Mouse (Mus musculus) intestine, postnatal 0 days (tissue): ENCODE measurements around the gene Pax5. TPM values are rescaled to one million over a fixed set of nuclear protein-coding genes. Genes with fewer than 3 reads are reported as not detected.
A peak's percentile ranks its signal among the peaks of the same experiment; 100 is the strongest.

Experiments used
- ATAC-seq: fragments of 200-750 bp; cut with Nextera tagmentation; 2 replicates; pipeline ENCODE4 v1.8.0; 2017; ENCODE audit warnings: mild to moderate bottlenecking, moderate TSS enrichment, moderate library complexity
- H3K27ac ChIP-seq: fragments of 300-500 bp; sonication (generic); 2 replicates; pipeline ENCODE4 v1.5.1; 2014; ENCODE audit warnings: mild to moderate bottlenecking, low read depth, low read length, moderate library complexity
- H3K27me3 ChIP-seq: fragments of 300-500 bp; sonication (generic); replicated peaks from 2 replicates; pipeline ENCODE4 v1.6.1; 2014; ENCODE audit warnings: low read length, mixed read lengths; ENCODE audit not compliant: control insufficient read depth, insufficient read depth
- H3K36me3 ChIP-seq: fragments of 300-500 bp; sonication (generic); 2 replicates; pipeline ENCODE4 v1.6.1; 2014; ENCODE audit warnings: mild to moderate bottlenecking, moderate library complexity; ENCODE audit not compliant: control insufficient read depth, insufficient read depth
- H3K4me1 ChIP-seq: fragments of 300-500 bp; sonication (generic); replicated peaks from 2 replicates; pipeline ENCODE4 v1.6.1; 2014; ENCODE audit warnings: antibody characterized with exemption, low read length, mixed read lengths; ENCODE audit not compliant: control insufficient read depth, insufficient read depth
- H3K4me2 ChIP-seq: fragments of 300-500 bp; sonication (generic); replicated peaks from 2 replicates; pipeline ENCODE4 v1.6.1; 2014; ENCODE audit warnings: low read depth, mild to moderate bottlenecking, moderate library complexity
- H3K4me3 ChIP-seq: fragments of 300-500 bp; sonication (generic); 2 replicates; pipeline ENCODE4 v1.5.1; 2014; ENCODE audit warnings: low read depth, low read length
- H3K9ac ChIP-seq: fragments of 300-500 bp; sonication (generic); 2 replicates; pipeline ENCODE4 v1.6.1; 2014; ENCODE audit warnings: mild to moderate bottlenecking, low read depth, low read length
- H3K9me3 ChIP-seq: fragments of 300-500 bp; sonication (generic); 2 replicates; pipeline ENCODE4 v1.6.1; 2016; ENCODE audit warnings: mixed run types; ENCODE audit not compliant: control insufficient read depth
- CTCF ChIP-seq: sonication (generic); IDR thresholded peaks from 2 replicates; pipeline ENCODE4 v1.5.1; 2016; ENCODE audit warnings: low read depth, mild to moderate bottlenecking, control low read depth, antibody characterized with exemption, moderate library complexity
- WGBS: fragments of 180-500 bp; shearing (Covaris S2); extraction: QIAGEN DNeasy Blood & Tissue Kit; methylation state at CpG from one replicate; pipeline ENCODE4 v1.1.7; 2014; 5-methylcytosine and 5-hydroxymethylcytosine counted together
- polyA plus RNA-seq: library from polyadenylated mRNA; unstranded; fragments of >200 nt; fragmentation: Nextera tagmentation; extraction: Ambion mirVana; gene quantifications from 2 replicates; pipeline ENCODE4 v1.2.1, GENCODE M21; 2015

Gene Pax5
- polyA plus RNA-seq, 1 experiment from 2014 or later = 0.01 TPM

DNA sequence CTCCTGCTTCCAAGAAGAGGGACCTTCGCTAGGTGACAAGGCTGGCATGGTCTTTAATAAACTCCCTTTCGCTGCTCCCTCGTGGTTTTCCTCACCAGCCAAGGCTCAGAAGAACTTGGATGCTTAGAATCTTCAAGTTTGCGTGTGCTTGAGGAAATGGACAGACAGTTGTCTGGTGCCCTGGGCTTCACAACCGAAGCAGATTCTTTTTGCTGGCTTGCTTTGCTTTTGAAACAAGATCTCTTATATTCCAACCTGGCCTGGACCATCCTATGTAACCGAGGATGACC lies 45.6 kb downstream of the Pax5 start:
- Histone ChIP-seq H3K9ac (no peak overlapping the region), H3K4me1 (0 out of 2 replicates have a peak, but pooled peaks cover 2% of the 10 kb centered on the region), H3K9me3 (no peaks in the 10 kb centered on the region), H3K27me3 (peaks cover 30% of the 10 kb centered on the region), H3K27ac (no peak overlapping the region), H3K4me3 (peak overlapping the region; percentile 47), H3K4me2 (peak overlapping the region; percentile 78), H3K36me3 (no peaks in the 10 kb centered on the region)
- no peak for TF ChIP-seq CTCF
- 44% methylated on average over 6 of the region's 6 CpGs for WGBS
- no peak for ATAC-seq

DNA sequence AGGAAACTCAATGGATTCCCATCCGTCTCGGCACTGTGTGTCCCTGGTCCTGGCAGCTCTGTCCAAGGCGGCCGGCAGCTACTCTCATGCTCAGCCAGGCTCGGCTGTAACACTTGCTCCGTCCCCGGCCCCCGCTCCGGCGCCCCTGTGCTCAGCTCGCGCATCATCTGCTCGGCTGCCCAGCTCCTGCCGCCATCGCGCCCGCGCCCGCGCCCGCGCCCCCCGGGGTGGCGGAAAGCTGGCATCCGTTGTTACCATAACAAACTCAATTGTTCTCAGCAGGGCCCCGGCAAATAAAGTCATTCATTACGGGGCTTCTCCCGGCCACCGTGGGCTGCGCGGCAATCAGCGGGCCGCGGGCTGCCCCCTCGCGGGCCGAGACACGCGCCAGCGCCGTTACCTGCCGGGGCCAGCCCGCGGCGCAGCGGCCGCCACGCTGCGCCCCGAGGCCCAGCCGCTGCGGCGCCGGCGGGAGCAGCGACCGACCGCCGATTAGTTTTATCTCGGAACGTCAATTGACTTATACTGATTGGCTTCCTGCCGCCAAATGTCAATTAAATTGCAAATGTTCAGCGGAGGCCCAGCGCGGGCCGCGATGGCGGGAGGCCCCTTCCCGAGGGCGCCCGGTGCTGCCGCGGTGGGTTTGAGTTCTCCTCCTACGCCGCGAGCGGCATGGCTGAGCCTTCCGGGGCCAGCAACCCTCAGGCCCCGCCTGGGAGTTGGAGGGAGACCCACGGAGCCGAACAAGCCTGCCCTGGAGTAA lies 46.1 kb downstream of the Pax5 start:
- no peaks in the 10 kb centered on the region for H3K36me3 ChIP-seq
- WGBS = under 1% methylated on average over 81 of the region's 81 CpGs
- peak overlapping the region; percentile 47 for H3K4me3 ChIP-seq
- H3K27ac ChIP-seq = no peak overlapping the region
- no peak overlapping the region for H3K9ac ChIP-seq
- no peak for ATAC-seq
- H3K9me3 ChIP-seq = no peaks in the 10 kb centered on the region
- 0 out of 2 replicates have a peak, but pooled peaks cover 2% of the 10 kb centered on the region for H3K4me1 ChIP-seq
- no peak for TF ChIP-seq CTCF
- H3K27me3 ChIP-seq = peaks cover 30% of the 10 kb centered on the region
- H3K4me2 ChIP-seq = peak overlapping the region; percentile 78

DNA sequence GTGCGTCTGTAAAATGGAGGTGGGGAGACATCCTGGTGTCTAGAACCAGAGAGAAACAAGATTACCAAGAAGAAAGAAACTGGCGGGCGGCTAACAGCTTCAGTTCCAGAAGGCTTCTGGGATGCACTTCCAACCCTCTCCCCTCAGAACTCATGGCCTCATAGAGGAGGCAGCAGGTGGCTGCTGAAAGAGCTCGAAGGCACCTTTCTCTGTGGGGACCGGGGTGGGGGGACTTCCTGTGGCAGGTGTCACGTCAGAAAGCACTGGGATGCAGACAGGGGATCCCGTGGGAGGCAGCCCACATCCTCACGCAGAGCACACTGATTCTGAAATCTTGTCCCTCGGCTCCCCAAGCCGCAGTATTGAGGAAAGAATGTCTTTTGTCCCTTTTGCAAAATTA lies 46.8 kb downstream of the Pax5 start:
- ATAC-seq = no peak
- Histone ChIP-seq H3K9me3 (no peaks in the 10 kb centered on the region), H3K4me3 (no peak overlapping the region), H3K36me3 (no peaks in the 10 kb centered on the region), H3K27me3 (peaks cover 30% of the 10 kb centered on the region), H3K4me2 (no peak overlapping the region), H3K27ac (no peak overlapping the region), H3K4me1 (0 out of 2 replicates have a peak, but pooled peaks cover 2% of the 10 kb centered on the region), H3K9ac (no peak overlapping the region)
- 39% methylated on average over 10 of the region's 10 CpGs for WGBS
- TF ChIP-seq CTCF = no peak

DNA sequence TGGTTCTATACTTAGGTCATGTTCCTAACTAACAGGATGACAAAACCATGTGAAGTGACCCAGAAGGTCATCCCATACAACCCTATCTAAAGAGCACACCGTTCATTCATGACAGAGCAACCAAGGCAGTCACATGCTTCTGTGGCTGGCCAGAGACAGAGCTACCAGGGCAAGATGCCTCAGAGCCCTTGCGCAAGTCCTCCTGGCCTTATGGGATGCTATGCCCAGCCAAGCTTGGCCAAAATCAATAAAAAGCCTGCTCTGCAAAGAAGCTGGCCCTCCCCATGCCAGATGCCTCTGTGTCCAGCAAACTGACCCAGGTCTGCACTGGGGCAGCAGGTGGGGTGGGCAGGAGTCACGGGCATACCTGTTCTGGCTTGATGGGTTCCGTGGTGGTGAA lies 65.1 kb downstream of the Pax5 start:
- H3K4me3 ChIP-seq = no peak overlapping the region
- H3K9me3 ChIP-seq = no peaks in the 10 kb centered on the region
- TF ChIP-seq CTCF = no peak
- H3K27ac ChIP-seq = no peak overlapping the region
- 82% methylated on average over 4 of the region's 4 CpGs for WGBS
- no peak overlapping the region for H3K9ac ChIP-seq
- no peak for ATAC-seq
- no peaks in the 10 kb centered on the region for H3K4me1 ChIP-seq
- H3K36me3 ChIP-seq = no peaks in the 10 kb centered on the region
- no peak overlapping the region for H3K4me2 ChIP-seq
- no peaks in the 10 kb centered on the region for H3K27me3 ChIP-seq

DNA sequence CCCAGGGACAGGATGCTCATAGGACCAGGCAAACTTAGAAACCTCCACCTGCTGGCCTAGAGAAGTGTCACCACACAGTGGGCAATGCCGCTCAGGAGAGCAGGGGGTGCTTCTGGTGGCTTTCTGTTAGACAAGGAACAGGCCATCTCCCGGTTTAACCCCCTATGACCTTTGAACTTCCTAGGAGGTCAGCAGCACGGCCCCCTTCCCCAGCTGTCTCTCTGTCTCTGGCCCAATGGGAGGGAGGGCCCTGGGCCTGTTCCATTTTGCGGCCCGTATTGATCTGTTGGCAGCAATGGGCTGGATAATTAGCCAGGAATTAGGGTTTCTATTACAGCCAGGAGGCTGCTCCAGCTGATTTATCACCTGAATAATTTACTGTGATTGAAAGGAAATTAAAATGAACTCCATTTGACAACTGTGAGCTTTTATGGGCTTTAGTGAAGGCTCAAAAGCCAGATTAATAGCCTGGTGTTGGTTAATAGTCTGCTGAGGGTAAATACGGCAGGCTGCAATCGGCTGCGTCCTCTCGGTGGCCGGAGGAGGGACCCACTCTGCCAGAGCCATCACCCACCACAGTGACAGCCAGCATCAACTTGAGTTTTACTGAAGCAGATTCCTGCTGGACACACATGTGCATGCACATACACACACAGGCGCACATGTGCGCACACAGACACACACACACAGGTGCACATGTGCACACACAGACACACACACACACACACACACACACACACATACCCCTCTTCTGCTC lies 68.3 kb downstream of the Pax5 start:
- ATAC-seq = no peak
- no peak for TF ChIP-seq CTCF
- 51% methylated on average over 12 of the region's 12 CpGs for WGBS
- Histone ChIP-seq H3K9me3 (no peaks in the 10 kb centered on the region), H3K36me3 (no peaks in the 10 kb centered on the region), H3K27me3 (no peaks in the 10 kb centered on the region), H3K4me2 (no peak overlapping the region), H3K4me3 (no peak overlapping the region), H3K4me1 (no peaks in the 10 kb centered on the region), H3K27ac (no peak overlapping the region), H3K9ac (no peak overlapping the region)

DNA sequence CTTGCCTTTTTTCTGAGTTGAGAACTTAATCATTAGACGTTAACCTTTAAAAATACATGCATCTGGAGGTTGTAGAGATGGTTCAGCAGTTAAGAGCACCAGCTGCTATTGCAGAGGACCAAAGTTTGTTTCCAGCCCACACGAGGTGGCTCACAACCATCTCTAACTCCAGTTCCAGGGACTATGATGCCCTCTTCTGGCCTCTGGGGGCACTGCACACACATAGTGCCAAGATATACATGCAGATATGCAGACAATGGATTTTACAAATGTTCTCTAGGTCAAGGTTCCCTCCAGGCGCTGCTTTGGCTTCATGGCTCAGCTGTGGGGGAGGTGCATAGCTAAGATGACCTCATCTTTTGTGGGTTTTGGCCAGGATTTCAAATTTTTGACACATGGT lies 74.7 kb downstream of the Pax5 start:
- no peak overlapping the region for H3K4me3 ChIP-seq
- no peak overlapping the region for H3K4me2 ChIP-seq
- H3K36me3 ChIP-seq = no peaks in the 10 kb centered on the region
- H3K9ac ChIP-seq = no peak overlapping the region
- H3K27me3 ChIP-seq = no peaks in the 10 kb centered on the region
- TF ChIP-seq CTCF = peak; percentile 29; the same call in 1 of the 2 replicates
- WGBS = 75% methylated on average over 3 of the region's 3 CpGs
- H3K27ac ChIP-seq = no peak overlapping the region
- no peak for ATAC-seq
- no peaks in the 10 kb centered on the region for H3K9me3 ChIP-seq
- H3K4me1 ChIP-seq = no peaks in the 10 kb centered on the region
